Mouse (Mus musculus): Measurements from ENCODE around the gene Wfdc2.

GRCm38 (mm10) chr2:164562391-164563188, at the start of gene Wfdc2:
- TF ChIP-seq POLR2A (IDR thresholded peaks at IDR 0.05; ENCODE audit: insufficient read length, low read depth) (no peak), MYOG (IDR thresholded peaks at IDR 0.05; ENCODE audit: control insufficient read depth in 1 of 3, insufficient read depth in 1 of 3, insufficient read length in 2 of 3, low read depth in 2 of 3) (no peak)

Measured in myocyte (in vitro differentiated cells).